Mouse (Mus musculus) hindbrain, embryonic 16.5 days (tissue): ENCODE results near the gene Pbx2. TPM values are rescaled to one million over a fixed set of nuclear protein-coding genes. Genes with fewer than 3 reads are reported as not detected.
"Not testable (repeated sequence)": the region's sequence is repeated elsewhere in the genome, so short reads cannot be mapped to it uniquely, and the experiment has no call there.

ENCODE experiments used
- ATAC-seq: fragments of 200-750 bp; cut with Nextera tagmentation; 2 replicates; pipeline ENCODE4 v1.8.0; 2017; ENCODE audit warnings: moderate TSS enrichment, moderate library complexity
- H3K27ac ChIP-seq: fragments of 300-500 bp; sonication (generic); 2 replicates; pipeline ENCODE4 v1.5.1; 2014; ENCODE audit warnings: low read depth, mild to moderate bottlenecking, control low read depth, low read length, moderate library complexity
- H3K27me3 ChIP-seq: fragments of 300-500 bp; sonication (generic); replicated peaks from 2 replicates; pipeline ENCODE4 v1.6.1; 2014; ENCODE audit warnings: low read length; ENCODE audit not compliant: control insufficient read depth, insufficient read depth
- H3K36me3 ChIP-seq: fragments of 300-500 bp; sonication (generic); 2 replicates; pipeline ENCODE4 v1.6.1; 2014; ENCODE audit warnings: mild to moderate bottlenecking, low read length, moderate library complexity, mixed read lengths; ENCODE audit not compliant: control insufficient read depth, insufficient read depth
- H3K4me1 ChIP-seq: fragments of 300-500 bp; sonication (generic); 2 replicates; pipeline ENCODE4 v1.6.1; 2014; ENCODE audit warnings: low read depth, low read length; ENCODE audit not compliant: control insufficient read depth, insufficient read depth
- H3K4me2 ChIP-seq: fragments of 300-500 bp; sonication (generic); 2 replicates; pipeline ENCODE4 v1.6.1; 2014; ENCODE audit warnings: mild to moderate bottlenecking, low read length, control low read depth, moderate library complexity
- H3K4me3 ChIP-seq: fragments of 300-500 bp; sonication (generic); 2 replicates; pipeline ENCODE4 v1.5.1; 2014; ENCODE audit warnings: mild to moderate bottlenecking, low read length, control low read depth, moderate library complexity
- H3K9ac ChIP-seq: fragments of 300-500 bp; sonication (generic); 2 replicates; pipeline ENCODE4 v1.6.1; 2014; ENCODE audit warnings: low read depth, mild to moderate bottlenecking, control low read depth, low read length, moderate library complexity
- H3K9me3 ChIP-seq: fragments of 300-500 bp; sonication (generic); 2 replicates; pipeline ENCODE4 v1.6.1; 2014; ENCODE audit warnings: mild to moderate bottlenecking, low read length, moderate library complexity; ENCODE audit not compliant: control insufficient read depth
- WGBS: fragments of 180-500 bp; shearing (Covaris S2); extraction: QIAGEN DNeasy Blood & Tissue Kit; methylation state at CpG from one replicate; pipeline ENCODE4 v1.1.7; 2014; 5-methylcytosine and 5-hydroxymethylcytosine counted together
- polyA plus RNA-seq: library from polyadenylated mRNA; unstranded; fragments of >200 nt; fragmentation: Nextera tagmentation; extraction: Ambion mirVana; gene quantifications from 2 replicates; pipeline ENCODE4 v1.2.1, GENCODE M21; 2015

Pbx2 gene
- 7.3 and 8.3 TPM in 2 replicates for polyA plus RNA-seq

GRCm38 (mm10) chr17:34591029-34591993, at the start of gene Pbx2:
TSS of gene Pbx2 (plus strand) at chr17:34591266.
- peaks cover 32% of the 10 kb centered on the region for H3K4me1 ChIP-seq
- ATAC-seq = no peak; the same call in 1 of the 2 replicates
- no peaks in the 10 kb centered on the region for H3K9me3 ChIP-seq
- peak within 1 kb of the TSS; percentile 89 for H3K4me3 ChIP-seq
- peaks cover 5% of the 10 kb centered on the region for H3K36me3 ChIP-seq
- H3K27me3 ChIP-seq = no peaks in the 10 kb centered on the region
- H3K4me2 ChIP-seq = peak within 1 kb of the TSS; percentile 69
- peak within 1 kb of the TSS; percentile 98 for H3K9ac ChIP-seq
- WGBS = 3% methylated on average over 20 of the region's 21 CpGs
- H3K27ac ChIP-seq = peak within 1 kb of the TSS; percentile 99

GRCm38 (mm10) chr17:34543567-34543966, 47.5 kb upstream of the Pbx2 start:
- WGBS = 96% methylated on average over 12 of the region's 13 CpGs
- H3K27ac ChIP-seq, H3K4me1 ChIP-seq, H3K4me2 ChIP-seq, H3K9me3 ChIP-seq, H3K9ac ChIP-seq, ATAC-seq, H3K36me3 ChIP-seq, H3K4me3 ChIP-seq, H3K27me3 ChIP-seq: not testable (repeated sequence)

GRCm38 (mm10) chr17:34546797-34547196, 44.3 kb upstream of the Pbx2 start:
- no peaks in the 10 kb centered on the region for H3K36me3 ChIP-seq
- H3K4me2 ChIP-seq = no peak overlapping the region
- H3K27me3 ChIP-seq = no peaks in the 10 kb centered on the region
- H3K4me1 ChIP-seq = no peaks in the 10 kb centered on the region
- ATAC-seq = no peak
- no peaks in the 10 kb centered on the region for H3K9me3 ChIP-seq
- WGBS = 94% methylated on average over 1 of the region's 1 CpGs
- no peak overlapping the region for H3K9ac ChIP-seq
- no peak overlapping the region for H3K4me3 ChIP-seq
- no peak overlapping the region for H3K27ac ChIP-seq

GRCm38 (mm10) chr17:34547601-34548000, 43.5 kb upstream of the Pbx2 start:
- no peak overlapping the region for H3K27ac ChIP-seq
- no peaks in the 10 kb centered on the region for H3K36me3 ChIP-seq
- H3K9me3 ChIP-seq = no peaks in the 10 kb centered on the region
- 90% methylated on average over 4 of the region's 4 CpGs for WGBS
- H3K9ac ChIP-seq = no peak overlapping the region
- H3K4me1 ChIP-seq = no peaks in the 10 kb centered on the region
- H3K4me3 ChIP-seq = no peak overlapping the region
- H3K4me2 ChIP-seq = no peak overlapping the region
- ATAC-seq = no peak
- H3K27me3 ChIP-seq = no peaks in the 10 kb centered on the region

- H3K4me1 ChIP-seq = no peaks in the 10 kb centered on the region
- no peak overlapping the region for H3K9ac ChIP-seq
- 91% methylated on average over 3 of the region's 3 CpGs for WGBS
- H3K27me3 ChIP-seq = no peaks in the 10 kb centered on the region
- no peak overlapping the region for H3K4me2 ChIP-seq
- no peak overlapping the region for H3K4me3 ChIP-seq
- no peak overlapping the region for H3K27ac ChIP-seq
- no peaks in the 10 kb centered on the region for H3K36me3 ChIP-seq
- ATAC-seq = no peak
- H3K9me3 ChIP-seq = no peaks in the 10 kb centered on the region
Observed at GRCm38 (mm10) chr17:34549156-34549555, 41.9 kb upstream of the Pbx2 start.

- Histone ChIP-seq H3K4me2 (no peak overlapping the region), H3K9ac (no peak overlapping the region), H3K9me3 (no peaks in the 10 kb centered on the region), H3K4me1 (no peaks in the 10 kb centered on the region), H3K27me3 (no peaks in the 10 kb centered on the region), H3K27ac (no peak overlapping the region), H3K36me3 (no peaks in the 10 kb centered on the region), H3K4me3 (no peak overlapping the region)
- no peak for ATAC-seq
- WGBS = 83% methylated on average over 2 of the region's 2 CpGs
Observed at GRCm38 (mm10) chr17:34549843-34550242, 41.2 kb upstream of the Pbx2 start.

- Histone ChIP-seq H3K4me2 (no peak overlapping the region), H3K4me1 (no peaks in the 10 kb centered on the region), H3K9ac (no peak overlapping the region), H3K27me3 (no peaks in the 10 kb centered on the region), H3K27ac (no peak overlapping the region), H3K9me3 (no peaks in the 10 kb centered on the region), H3K36me3 (no peaks in the 10 kb centered on the region), H3K4me3 (no peak overlapping the region)
- 24% methylated on average over 5 of the region's 5 CpGs for WGBS
- ATAC-seq = no peak
Observed at GRCm38 (mm10) chr17:34555483-34555882, 35.6 kb upstream of the Pbx2 start.

GRCm38 (mm10) chr17:34556406-34556805, 34.7 kb upstream of the Pbx2 start:
- no peaks in the 10 kb centered on the region for H3K9me3 ChIP-seq
- H3K4me1 ChIP-seq = no peaks in the 10 kb centered on the region
- no peak overlapping the region for H3K4me3 ChIP-seq
- H3K27ac ChIP-seq = no peak overlapping the region
- 86% methylated on average over 8 of the region's 8 CpGs for WGBS
- H3K4me2 ChIP-seq = no peak overlapping the region
- ATAC-seq = no peak
- H3K9ac ChIP-seq = no peak overlapping the region
- H3K36me3 ChIP-seq = no peaks in the 10 kb centered on the region
- H3K27me3 ChIP-seq = no peaks in the 10 kb centered on the region

GRCm38 (mm10) chr17:34557411-34557810, 33.7 kb upstream of the Pbx2 start:
- Histone ChIP-seq H3K9ac (no peak overlapping the region), H3K4me2 (no peak overlapping the region), H3K4me3 (no peak overlapping the region), H3K9me3 (no peaks in the 10 kb centered on the region), H3K27me3 (no peaks in the 10 kb centered on the region), H3K27ac (no peak overlapping the region), H3K4me1 (no peaks in the 10 kb centered on the region), H3K36me3 (no peaks in the 10 kb centered on the region)
- WGBS = 76% methylated on average over 11 of the region's 11 CpGs
- no peak for ATAC-seq
